Mouse (Mus musculus): ENCODE results near the gene Mst1r. TPM values are rescaled to one million over a fixed set of nuclear protein-coding genes. Genes with fewer than 3 reads are reported as not detected.
A peak's percentile ranks its signal among the peaks of the same experiment; 100 is the strongest.

The Mst1r gene
- polyA plus RNA-seq, 1 experiment from 2014 or later: 1.3 TPM

DNA sequence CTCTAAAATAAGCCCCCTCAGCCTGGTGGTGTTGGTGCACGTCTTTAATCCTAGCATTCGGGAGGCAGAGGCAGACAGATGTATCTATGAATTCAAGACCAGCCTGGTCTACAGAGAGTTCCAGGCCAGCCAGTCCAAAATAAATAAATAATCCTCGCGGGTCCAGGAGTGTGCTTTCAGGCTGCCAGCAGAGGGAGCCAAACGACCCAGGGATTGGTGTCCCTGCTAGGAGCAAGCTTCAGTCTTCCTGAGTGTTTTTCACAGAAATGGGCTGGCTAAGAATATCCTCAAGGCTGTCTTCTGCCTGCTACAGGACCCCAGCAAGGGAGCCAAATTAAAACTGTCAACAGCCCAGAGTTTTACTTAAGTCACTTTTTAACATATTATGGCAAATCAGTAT, 57.0 kb downstream of the Mst1r start:
- WGBS: 28% methylated on average over 5 of the region's 5 CpGs
- H3K27ac ChIP-seq: no peak overlapping the region
- H3K27me3 ChIP-seq: no peaks in the 10 kb centered on the region
- H3K4me2 ChIP-seq: no peak overlapping the region
- peaks cover 63% of the 10 kb centered on the region for H3K36me3 ChIP-seq (replicated peaks)
- H3K9me3 ChIP-seq: no peaks in the 10 kb centered on the region
- H3K4me3 ChIP-seq (replicated peaks): no peak overlapping the region
- 0 out of 2 replicates have a peak, but pooled peaks have one; percentile 41 for ATAC-seq (ENCODE audit: low FRiP score)
- no peak overlapping the region for H3K9ac ChIP-seq
- H3K4me1 ChIP-seq: peaks cover 12% of the 10 kb centered on the region

DNA sequence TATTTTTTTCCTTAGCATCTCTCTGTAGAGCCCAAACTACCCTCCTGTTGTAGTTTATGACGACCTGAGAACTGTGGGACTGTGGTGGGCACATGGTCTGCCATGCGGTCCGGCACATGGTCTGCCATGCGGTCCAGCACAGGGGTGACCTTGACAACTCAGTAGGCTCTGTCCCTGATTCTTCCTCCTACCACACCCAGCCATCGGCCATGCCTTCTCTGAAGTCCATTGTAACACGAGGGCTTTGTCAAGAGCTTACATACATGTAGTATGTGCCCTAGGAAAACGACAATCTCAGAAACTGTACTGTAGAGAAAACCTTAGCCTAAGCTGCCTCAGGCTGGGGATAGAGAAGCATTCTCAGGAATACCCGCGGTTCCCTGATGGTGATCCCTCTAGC, 58.0 kb downstream of the Mst1r start:
- Histone ChIP-seq H3K4me1 (peaks cover 12% of the 10 kb centered on the region), H3K27ac (no peak overlapping the region), H3K9me3 (no peaks in the 10 kb centered on the region), H3K9ac (no peak overlapping the region), H3K4me2 (no peak overlapping the region), H3K36me3 (replicated peaks) (peaks cover 63% of the 10 kb centered on the region), H3K27me3 (no peaks in the 10 kb centered on the region), H3K4me3 (replicated peaks) (no peak overlapping the region)
- ATAC-seq (ENCODE audit: low FRiP score): no peak
- WGBS: 93% methylated on average over 9 of the region's 9 CpGs

DNA sequence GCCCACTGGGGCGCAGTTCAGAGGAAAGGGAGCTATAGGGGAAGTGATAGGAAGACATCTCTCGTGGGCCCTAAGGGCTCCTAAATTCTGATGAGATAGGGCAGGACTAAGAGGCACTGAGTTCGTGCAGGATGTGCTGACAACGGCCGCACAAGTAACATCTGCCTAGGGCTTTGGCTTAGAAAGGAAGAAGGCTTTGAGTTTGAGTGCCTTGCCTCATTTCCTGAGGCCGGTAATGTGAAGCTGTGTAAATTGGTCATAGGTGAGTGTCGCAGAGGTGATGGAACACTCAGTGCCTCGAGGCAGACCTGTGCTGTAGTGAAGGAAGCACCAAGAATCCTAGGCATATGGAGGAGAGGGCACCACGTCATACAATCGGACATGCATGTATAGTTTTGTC, 60.0 kb downstream of the Mst1r start:
- no peak overlapping the region for H3K4me3 ChIP-seq (replicated peaks)
- peaks cover 4% of the 10 kb centered on the region; the same call in 1 of the 2 replicates for H3K4me1 ChIP-seq
- H3K9me3 ChIP-seq: no peaks in the 10 kb centered on the region
- H3K4me2 ChIP-seq: no peak overlapping the region
- no peak for ATAC-seq (ENCODE audit: low FRiP score)
- no peaks in the 10 kb centered on the region for H3K27me3 ChIP-seq
- 93% methylated on average over 10 of the region's 10 CpGs for WGBS
- no peak overlapping the region for H3K27ac ChIP-seq
- no peak overlapping the region for H3K9ac ChIP-seq
- H3K36me3 ChIP-seq (replicated peaks): peaks cover 64% of the 10 kb centered on the region

DNA sequence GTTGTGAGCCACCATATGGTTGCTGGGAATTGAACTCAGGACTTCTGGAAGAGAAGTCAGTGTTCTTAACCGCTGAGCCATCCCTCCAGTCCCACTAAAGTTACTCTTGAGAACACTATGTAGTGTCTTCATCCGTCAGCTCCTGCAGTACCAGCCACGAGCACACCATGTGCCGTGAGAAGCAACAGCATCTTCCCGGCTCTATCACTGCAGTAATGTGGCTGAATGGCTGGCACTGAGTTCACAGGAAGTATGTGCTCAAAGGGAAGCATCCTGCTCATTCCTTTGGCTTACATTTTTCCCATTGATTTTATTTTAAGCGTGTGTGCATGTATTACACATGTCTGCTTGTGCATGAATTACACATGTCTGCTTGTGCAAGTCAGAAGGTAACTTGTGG, 60.8 kb downstream of the Mst1r start:
- no peak overlapping the region for H3K4me2 ChIP-seq
- no peak for ATAC-seq (ENCODE audit: low FRiP score)
- H3K9me3 ChIP-seq: no peaks in the 10 kb centered on the region
- H3K27me3 ChIP-seq: no peaks in the 10 kb centered on the region
- H3K9ac ChIP-seq: no peak overlapping the region
- peaks cover 57% of the 10 kb centered on the region for H3K36me3 ChIP-seq (replicated peaks)
- H3K4me3 ChIP-seq (replicated peaks): no peak overlapping the region
- 92% methylated on average over 6 of the region's 6 CpGs for WGBS
- no peaks in the 10 kb centered on the region for H3K4me1 ChIP-seq
- H3K27ac ChIP-seq: no peak overlapping the region

DNA sequence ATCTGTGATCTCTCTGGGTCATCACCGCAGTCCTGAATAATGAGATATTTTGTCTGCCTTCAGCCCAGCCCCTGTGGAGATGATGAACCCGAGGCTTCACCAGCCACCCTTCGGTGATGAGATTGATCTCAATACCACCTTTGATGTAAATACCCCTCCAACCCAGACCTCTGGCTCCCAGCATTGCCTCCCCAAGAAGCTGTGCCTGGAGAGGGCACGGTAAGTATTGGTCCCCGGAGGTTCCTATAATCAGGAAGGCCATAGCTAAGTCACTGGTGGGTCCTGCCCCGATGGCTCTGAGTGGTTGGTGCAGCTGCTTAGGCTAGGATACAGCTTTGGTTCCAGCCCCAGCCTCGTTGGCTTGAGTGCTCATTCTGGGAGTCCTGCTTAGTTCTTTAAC, 61.9 kb downstream of the Mst1r start:
- no peaks in the 10 kb centered on the region for H3K27me3 ChIP-seq
- H3K9me3 ChIP-seq: no peaks in the 10 kb centered on the region
- H3K9ac ChIP-seq: no peak overlapping the region
- H3K27ac ChIP-seq: no peak overlapping the region
- H3K4me3 ChIP-seq (replicated peaks): no peak overlapping the region
- peaks cover 56% of the 10 kb centered on the region for H3K36me3 ChIP-seq (replicated peaks)
- H3K4me2 ChIP-seq: no peak overlapping the region
- ATAC-seq (ENCODE audit: low FRiP score): no peak
- 92% methylated on average over 7 of the region's 7 CpGs for WGBS
- H3K4me1 ChIP-seq: no peaks in the 10 kb centered on the region

Other genes with a start within 250 kb of the Mst1r start
- gene Slc38a3, start 237.3 kb upstream of the Mst1r start, polyA plus RNA-seq (2016; fragmentation: Nextera tagmentation; extraction: Ambion mirVana): 8.5 and 10.6 TPM in 2 replicates
- gene Gnat1, start 227.2 kb upstream of the Mst1r start, polyA plus RNA-seq (2016; fragmentation: Nextera tagmentation; extraction: Ambion mirVana): 1.7 and 2.1 TPM in 2 replicates
- gene Sema3f, start 196.4 kb upstream of the Mst1r start, polyA plus RNA-seq (2016; fragmentation: Nextera tagmentation; extraction: Ambion mirVana): 13.2 and 15.2 TPM in 2 replicates
- 232 and 237 TPM in 2 replicates for gene Rbm5, start 135.9 kb upstream of the Mst1r start, polyA plus RNA-seq (2016; fragmentation: Nextera tagmentation; extraction: Ambion mirVana)
- gene Rbm6, start 33.6 kb upstream of the Mst1r start, polyA plus RNA-seq (2016; fragmentation: Nextera tagmentation; extraction: Ambion mirVana): 136 and 137 TPM in 2 replicates
- gene Mon1a, start 18.7 kb upstream of the Mst1r start, polyA plus RNA-seq (2016; fragmentation: Nextera tagmentation; extraction: Ambion mirVana): 16.0 and 17.7 TPM in 2 replicates
- not detected in 2 replicates for gene Actl11, start 21.6 kb downstream of the Mst1r start, polyA plus RNA-seq (2016; fragmentation: Nextera tagmentation; extraction: Ambion mirVana)
- 12.2 and 14.8 TPM in 2 replicates for gene Camkv, start 28.8 kb downstream of the Mst1r start, polyA plus RNA-seq (2016; fragmentation: Nextera tagmentation; extraction: Ambion mirVana)
- gene Traip, start 43.3 kb downstream of the Mst1r start, polyA plus RNA-seq (2016; fragmentation: Nextera tagmentation; extraction: Ambion mirVana): 30.6 and 32.3 TPM in 2 replicates
- 5.8 and 6.5 TPM in 2 replicates for gene Uba7, start 68.6 kb downstream of the Mst1r start, polyA plus RNA-seq (2016; fragmentation: Nextera tagmentation; extraction: Ambion mirVana)
- gene Gm20661, start 76.2 kb downstream of the Mst1r start, polyA plus RNA-seq (2016; fragmentation: Nextera tagmentation; extraction: Ambion mirVana): 0.86 and 1.2 TPM in 2 replicates
- gene Inka1, start 79.0 kb downstream of the Mst1r start, polyA plus RNA-seq (2016; fragmentation: Nextera tagmentation; extraction: Ambion mirVana): 14.3 and 18.3 TPM in 2 replicates
- 0.82 and 2.1 TPM in 2 replicates for gene Cdhr4, start 85.6 kb downstream of the Mst1r start, polyA plus RNA-seq (2016; fragmentation: Nextera tagmentation; extraction: Ambion mirVana)
- 0.49 TPM in 1 of 2 replicates, not detected in the other for gene Gm20662, start 89.5 kb downstream of the Mst1r start, polyA plus RNA-seq (2016; fragmentation: Nextera tagmentation; extraction: Ambion mirVana)
- 82.3 and 88.2 TPM in 2 replicates for gene Ip6k1, start 95.6 kb downstream of the Mst1r start, polyA plus RNA-seq (2016; fragmentation: Nextera tagmentation; extraction: Ambion mirVana)
- 18.2 and 19.3 TPM in 2 replicates for gene Gmppb, start 142.4 kb downstream of the Mst1r start, polyA plus RNA-seq (2016; fragmentation: Nextera tagmentation; extraction: Ambion mirVana)
- gene Amigo3, start 146.3 kb downstream of the Mst1r start, polyA plus RNA-seq (2016; fragmentation: Nextera tagmentation; extraction: Ambion mirVana): 3.6 and 3.8 TPM in 2 replicates
- 0.27 and 0.41 TPM in 2 replicates for gene Mst1, start 173.6 kb downstream of the Mst1r start, polyA plus RNA-seq (2016; fragmentation: Nextera tagmentation; extraction: Ambion mirVana)
- 36.9 and 41.2 TPM in 2 replicates for gene Rnf123, start 176.5 kb downstream of the Mst1r start, polyA plus RNA-seq (2016; fragmentation: Nextera tagmentation; extraction: Ambion mirVana)
- gene Apeh, start 187.7 kb downstream of the Mst1r start, polyA plus RNA-seq (2016; fragmentation: Nextera tagmentation; extraction: Ambion mirVana): 51.1 and 56.0 TPM in 2 replicates

All from forebrain, embryonic 12.5 days (tissue).